Mouse (Mus musculus) erythroblast, adult 5-6 weeks (primary cell): ENCODE results near the gene Crim1. TPM values are rescaled to one million over a fixed set of nuclear protein-coding genes. Genes with fewer than 3 reads are reported as not detected.

ENCODE experiments used
- ATAC-seq: replicated peaks from 2 replicates; pipeline ENCODE4 v1.8.0; 2016; ENCODE audit warnings: moderate number of reproducible peaks, mild to moderate bottlenecking, moderate TSS enrichment, inconsistent platforms; ENCODE audit not compliant: poor library complexity, low FRiP score, severe bottlenecking
- total RNA-seq, 2 experiments: library from RNA; stranded (forward) in 1 of 2; stranded (reverse) in 1 of 2; fragments of 150-400 nt in 1 of 2; fragments of 200-764, 138-1000 nt in 1 of 2; gene quantifications; 2 replicates each; pipeline versions ENCODE4 v1.2.3 to v1.2.4; 2015 to 2017; ENCODE audit warnings: low replicate concordance in 2 of 2

Gene Crim1
- total RNA-seq, 2 experiments from 2014 or later = 1.5 to 2.2 TPM

- no peak for ATAC-seq
Measured at GRCm38 (mm10) chr17:78313612-78314011, 113.6 kb downstream of the Crim1 start.

GRCm38 (mm10) chr17:78315659-78316058 lies 115.6 kb downstream of the Crim1 start:
- no peak for ATAC-seq

- no peak for ATAC-seq
Measured at GRCm38 (mm10) chr17:78317381-78317780, 117.3 kb downstream of the Crim1 start.

- no peak for ATAC-seq
Measured at GRCm38 (mm10) chr17:78318810-78319209, 118.8 kb downstream of the Crim1 start.

- no peak for ATAC-seq
Measured at GRCm38 (mm10) chr17:78321216-78321835, 121.3 kb downstream of the Crim1 start.

GRCm38 (mm10) chr17:78322369-78323335 lies 122.6 kb downstream of the Crim1 start:
- no peak for ATAC-seq

- no peak for ATAC-seq
Measured at GRCm38 (mm10) chr17:78325761-78326332, 125.8 kb downstream of the Crim1 start.

- no peak for ATAC-seq
Measured at GRCm38 (mm10) chr17:78326381-78326780, 126.3 kb downstream of the Crim1 start.

- no peak for ATAC-seq
Measured at GRCm38 (mm10) chr17:78327187-78327586, 127.1 kb downstream of the Crim1 start.

GRCm38 (mm10) chr17:78328287-78328686 lies 128.2 kb downstream of the Crim1 start:
- peak; percentile 89 for ATAC-seq

GRCm38 (mm10) chr17:78331438-78331837 lies 131.4 kb downstream of the Crim1 start:
- no peak for ATAC-seq

- no peak for ATAC-seq
Measured at GRCm38 (mm10) chr17:78333275-78333674, 133.2 kb downstream of the Crim1 start.

GRCm38 (mm10) chr17:78335250-78335649 lies 135.2 kb downstream of the Crim1 start:
- no peak for ATAC-seq

- ATAC-seq = no peak
Measured at GRCm38 (mm10) chr17:78343688-78344087, 143.6 kb downstream of the Crim1 start.

- no peak for ATAC-seq
Measured at GRCm38 (mm10) chr17:78347111-78347801, 147.2 kb downstream of the Crim1 start.

GRCm38 (mm10) chr17:78351676-78352499 lies 151.8 kb downstream of the Crim1 start:
- ATAC-seq = no peak

- no peak for ATAC-seq
Measured at GRCm38 (mm10) chr17:78352500-78352855, 152.4 kb downstream of the Crim1 start.

GRCm38 (mm10) chr17:78354411-78354810 lies 154.4 kb downstream of the Crim1 start:
- ATAC-seq = no peak

GRCm38 (mm10) chr17:78354871-78355270 lies 154.8 kb downstream of the Crim1 start:
- no peak for ATAC-seq
